Mouse (Mus musculus): Measurements from ENCODE around the gene Morc3. TPM values are rescaled to one million over a fixed set of nuclear protein-coding genes. Genes with fewer than 3 reads are reported as not detected.

The Morc3 gene
- polyA plus RNA-seq, 1 experiment from 2014 or later: 41.9 TPM

DNA sequence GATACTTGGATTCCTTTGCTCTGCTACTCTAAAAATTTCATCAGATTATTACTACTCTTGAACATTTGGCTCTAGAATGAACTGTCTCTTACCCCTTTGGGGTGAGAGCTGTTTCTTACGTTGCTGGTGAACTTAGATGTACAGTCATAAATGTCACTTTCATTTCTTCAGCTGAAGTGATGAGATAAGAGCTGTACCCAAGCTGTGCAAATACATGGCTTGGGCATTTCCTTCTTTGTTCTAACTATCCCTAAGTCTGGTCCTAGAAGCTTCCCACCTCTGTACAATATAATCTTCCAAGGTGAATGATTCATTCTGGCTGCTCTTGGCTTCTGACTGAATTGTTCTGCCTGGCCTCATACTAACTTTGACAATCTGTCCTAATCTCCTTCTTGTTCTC is 7.1 kb downstream of the Morc3 start:
- no peak overlapping the region for H3K9ac ChIP-seq
- 98% methylated on average over 1 of the region's 1 CpGs for WGBS
- H3K27ac ChIP-seq: no peak overlapping the region
- H3K9me3 ChIP-seq (replicated peaks): 0 out of 2 replicates have a peak, but pooled peaks cover 4% of the 10 kb centered on the region
- no peak overlapping the region for H3K4me3 ChIP-seq
- H3K4me2 ChIP-seq: no peak overlapping the region
- no peaks in the 10 kb centered on the region for H3K27me3 ChIP-seq
- no peak for ATAC-seq
- peaks cover 1% of the 10 kb centered on the region; the same call in 1 of the 2 replicates for H3K4me1 ChIP-seq
- peaks cover 7% of the 10 kb centered on the region; the same call in 1 of the 2 replicates for H3K36me3 ChIP-seq (ENCODE audit: poor library complexity, severe bottlenecking)

DNA sequence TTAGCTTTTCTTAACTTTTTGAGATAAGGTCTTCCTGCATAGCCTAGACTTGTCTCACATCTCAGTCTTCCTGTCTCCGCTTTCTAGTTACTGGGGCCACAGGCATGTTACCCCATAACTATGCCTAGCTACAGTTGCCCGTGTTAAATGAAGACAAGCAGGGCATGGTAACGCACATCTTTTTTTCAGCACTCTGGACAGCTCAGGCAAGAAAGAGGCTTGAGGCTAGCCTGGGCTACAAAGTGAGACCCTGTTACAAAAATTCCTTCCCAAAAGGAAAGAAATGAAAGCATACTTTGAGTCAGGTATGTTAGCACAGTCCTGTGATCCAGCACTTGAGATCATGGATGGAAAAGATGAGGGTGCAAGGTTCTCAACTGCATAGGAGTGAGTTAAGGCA is 18.6 kb downstream of the Morc3 start:
- Histone ChIP-seq H3K4me3 (no peak overlapping the region), H3K27me3 (no peaks in the 10 kb centered on the region), H3K27ac (no peak overlapping the region), H3K4me2 (no peak overlapping the region), H3K36me3 (ENCODE audit: poor library complexity, severe bottlenecking) (peaks cover 89% of the 10 kb centered on the region), H3K4me1 (no peaks in the 10 kb centered on the region), H3K9me3 (replicated peaks) (no peaks in the 10 kb centered on the region), H3K9ac (no peak overlapping the region)
- 96% methylated on average over 3 of the region's 3 CpGs for WGBS
- no peak for ATAC-seq

DNA sequence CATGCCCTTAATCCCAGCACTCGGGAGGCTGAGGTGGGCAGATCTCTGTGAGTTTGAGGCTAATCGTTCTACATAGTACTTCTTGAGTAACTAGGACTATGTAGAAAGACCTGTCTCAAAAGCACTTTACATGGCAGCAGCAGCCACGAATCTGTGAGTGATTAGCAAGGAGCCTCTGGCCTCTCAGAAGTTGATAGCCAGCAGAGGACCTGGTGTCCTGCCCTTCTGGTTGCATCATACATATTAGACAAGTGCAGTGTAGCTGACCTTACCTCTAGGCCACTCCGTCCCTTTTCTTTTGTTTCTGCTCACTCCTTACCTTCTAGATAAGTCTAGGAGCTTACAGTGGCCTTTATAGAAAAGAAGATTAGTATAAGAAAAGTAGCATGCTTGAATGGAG is 28.0 kb downstream of the Morc3 start:
- 92% methylated on average over 4 of the region's 4 CpGs for WGBS
- no peaks in the 10 kb centered on the region for H3K4me1 ChIP-seq

DNA sequence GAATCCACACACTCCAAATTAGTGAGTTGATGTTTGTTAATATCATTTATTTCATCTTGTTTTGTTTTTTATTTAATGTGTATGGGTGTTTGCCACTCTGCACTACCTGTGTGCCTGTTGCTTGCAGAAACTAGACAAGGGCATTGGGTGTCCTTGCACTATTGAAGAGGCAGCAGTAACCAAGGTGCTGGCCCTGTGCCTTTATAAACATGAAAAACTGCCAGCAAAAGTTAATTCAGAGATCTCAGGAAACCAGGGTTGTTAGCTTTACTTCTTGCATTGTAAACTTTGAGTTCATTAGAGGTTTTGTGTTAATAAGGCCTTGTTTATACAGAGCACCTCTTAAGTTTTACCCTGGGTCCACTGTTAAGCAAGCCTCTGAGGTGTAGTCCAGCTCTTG is 28.8 kb downstream of the Morc3 start:
- peaks cover 81% of the 10 kb centered on the region for H3K36me3 ChIP-seq (ENCODE audit: poor library complexity, severe bottlenecking)
- no peaks in the 10 kb centered on the region for H3K9me3 ChIP-seq (replicated peaks)
- H3K9ac ChIP-seq: no peak overlapping the region

More for the DNA sequence above, 28.0 kb downstream of the Morc3 start:
- H3K27me3 ChIP-seq: no peaks in the 10 kb centered on the region
- H3K4me3 ChIP-seq: no peak overlapping the region
- ATAC-seq: no peak
- H3K27ac ChIP-seq: no peak overlapping the region
- H3K36me3 ChIP-seq (ENCODE audit: poor library complexity, severe bottlenecking): peaks cover 79% of the 10 kb centered on the region
- H3K4me2 ChIP-seq: no peak overlapping the region
- no peak overlapping the region for H3K9ac ChIP-seq
- no peaks in the 10 kb centered on the region for H3K9me3 ChIP-seq (replicated peaks)

DNA sequence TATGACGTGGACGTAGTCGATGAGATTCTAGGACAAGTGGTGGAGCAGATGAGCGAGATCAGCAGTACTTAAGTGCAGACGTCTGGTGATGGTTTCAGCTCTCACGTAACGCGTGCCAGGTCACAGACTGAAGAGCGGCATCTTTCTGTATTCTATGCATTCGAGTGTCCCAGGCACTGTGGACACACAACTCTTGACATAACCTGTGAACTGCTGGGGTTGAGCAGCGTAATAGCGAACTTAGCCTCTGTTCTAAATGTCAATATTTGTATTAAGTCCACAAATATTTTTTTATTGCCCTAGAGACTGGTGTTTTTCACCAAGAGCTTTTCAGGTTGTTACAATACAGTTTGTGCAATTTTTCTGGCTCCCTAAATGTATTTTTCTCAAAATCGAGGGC is 42.9 kb downstream of the Morc3 start:
- H3K27me3 ChIP-seq: no peaks in the 10 kb centered on the region
- no peak overlapping the region for H3K4me3 ChIP-seq
- no peak overlapping the region for H3K9ac ChIP-seq
- no peaks in the 10 kb centered on the region for H3K9me3 ChIP-seq (replicated peaks)
- H3K27ac ChIP-seq: no peak overlapping the region
- 96% methylated on average over 13 of the region's 13 CpGs for WGBS
- no peak overlapping the region for H3K4me2 ChIP-seq
- H3K36me3 ChIP-seq (ENCODE audit: poor library complexity, severe bottlenecking): peaks cover 74% of the 10 kb centered on the region
- ATAC-seq: no peak
- no peaks in the 10 kb centered on the region for H3K4me1 ChIP-seq

More for the DNA sequence above, 28.8 kb downstream of the Morc3 start:
- Histone ChIP-seq H3K4me1 (no peaks in the 10 kb centered on the region), H3K27me3 (no peaks in the 10 kb centered on the region), H3K4me3 (no peak overlapping the region), H3K27ac (no peak overlapping the region), H3K4me2 (no peak overlapping the region)
- ATAC-seq: no peak

DNA sequence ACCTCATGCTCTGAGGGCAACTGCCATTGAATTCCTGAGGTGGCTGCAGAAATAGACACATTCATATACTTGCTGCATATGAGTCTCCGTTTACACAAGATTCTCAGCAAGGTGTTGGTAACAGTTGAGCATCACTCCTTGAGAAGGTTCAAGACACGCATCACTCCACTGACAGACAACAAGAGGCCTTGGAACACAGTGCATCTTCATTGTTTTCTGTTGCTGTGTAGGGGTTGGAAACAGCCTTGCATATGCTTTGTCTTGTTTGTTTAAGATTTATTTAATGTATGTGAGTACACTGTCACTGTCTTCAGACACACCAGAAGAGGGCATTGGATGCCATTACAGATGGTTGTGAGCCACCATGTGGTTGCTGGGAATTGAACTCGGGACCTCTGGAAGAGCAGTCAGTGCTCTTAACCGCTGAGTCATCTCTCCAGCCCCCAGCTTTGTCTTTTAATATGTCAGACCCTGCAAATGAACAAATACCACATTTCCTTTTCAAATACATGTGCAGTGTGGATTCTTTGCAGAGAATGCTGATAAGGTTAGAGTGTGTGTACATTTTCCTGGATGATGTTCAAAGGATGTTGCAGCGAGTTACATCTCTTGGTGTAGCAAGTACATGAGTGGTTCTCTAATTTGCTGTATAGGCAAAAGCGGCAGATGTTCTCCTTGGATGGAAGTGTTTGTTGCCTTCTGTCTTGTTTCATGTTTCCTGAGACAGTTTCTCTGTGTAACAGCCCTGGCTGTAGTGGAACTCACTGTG is 45.9 kb downstream of the Morc3 start:
- no peak overlapping the region for H3K4me2 ChIP-seq
- no peak for ATAC-seq
- H3K9ac ChIP-seq: no peak overlapping the region
- H3K27me3 ChIP-seq: no peaks in the 10 kb centered on the region
- no peaks in the 10 kb centered on the region for H3K9me3 ChIP-seq (replicated peaks)
- H3K27ac ChIP-seq: peak overlapping the region; percentile 3; the same call in 1 of the 2 replicates
- no peak overlapping the region for H3K4me3 ChIP-seq
- peaks cover 46% of the 10 kb centered on the region for H3K36me3 ChIP-seq (ENCODE audit: poor library complexity, severe bottlenecking)
- 91% methylated on average over 6 of the region's 6 CpGs for WGBS
- no peaks in the 10 kb centered on the region for H3K4me1 ChIP-seq

DNA sequence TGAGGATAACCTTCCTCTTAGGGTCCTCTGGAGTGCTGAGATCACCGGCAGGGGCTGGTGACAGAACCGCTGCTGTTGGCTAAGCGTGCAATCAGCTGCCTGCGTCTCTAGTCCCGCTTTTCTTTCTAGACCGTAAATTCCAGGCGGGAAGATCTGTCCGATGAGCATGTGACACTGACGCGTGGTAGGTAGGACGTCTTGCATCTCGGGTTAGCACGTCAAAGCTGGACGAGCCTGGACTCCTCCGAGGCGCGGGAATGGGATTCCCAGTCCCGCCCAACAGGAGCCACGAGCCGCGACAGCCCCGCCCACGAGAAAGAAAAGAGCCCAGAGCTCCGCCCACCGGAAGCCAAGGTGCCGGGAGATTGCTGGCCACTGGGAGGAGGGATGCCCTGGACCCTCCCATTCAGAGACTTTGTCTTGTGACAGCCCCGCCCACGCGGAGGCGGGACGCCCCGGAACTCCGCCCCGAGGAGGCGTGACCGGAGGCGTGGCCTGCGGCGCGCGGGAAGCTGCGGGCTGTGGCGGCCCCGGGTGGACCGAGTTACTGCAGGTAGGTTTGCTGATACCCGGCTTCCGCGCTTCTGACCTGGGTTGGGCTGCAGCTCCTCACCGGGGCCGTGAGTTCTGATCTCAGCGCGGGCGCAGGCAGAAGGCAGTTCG is 51.6 kb downstream of the Morc3 start, which contains the start of gene Chaf1b:
Chaf1b (plus strand) TSS at position 479 of the 663 bp plus-strand sequence.
- WGBS: under 1% methylated on average over 54 of the region's 54 CpGs
- H3K4me2 ChIP-seq: peak within 1 kb of the TSS; percentile 72
- H3K36me3 ChIP-seq (ENCODE audit: poor library complexity, severe bottlenecking): peaks cover 23% of the 10 kb centered on the region
- H3K9ac ChIP-seq: peak within 1 kb of the TSS; percentile 74
- no peaks in the 10 kb centered on the region for H3K27me3 ChIP-seq
- peak within 1 kb of the TSS; percentile 14; the same call in 1 of the 2 replicates for H3K27ac ChIP-seq
- ATAC-seq: peak; percentile 95
- H3K9me3 ChIP-seq (replicated peaks): no peaks in the 10 kb centered on the region
- H3K4me1 ChIP-seq: peaks cover 19% of the 10 kb centered on the region
- H3K4me3 ChIP-seq: peak within 1 kb of the TSS; percentile 62

DNA sequence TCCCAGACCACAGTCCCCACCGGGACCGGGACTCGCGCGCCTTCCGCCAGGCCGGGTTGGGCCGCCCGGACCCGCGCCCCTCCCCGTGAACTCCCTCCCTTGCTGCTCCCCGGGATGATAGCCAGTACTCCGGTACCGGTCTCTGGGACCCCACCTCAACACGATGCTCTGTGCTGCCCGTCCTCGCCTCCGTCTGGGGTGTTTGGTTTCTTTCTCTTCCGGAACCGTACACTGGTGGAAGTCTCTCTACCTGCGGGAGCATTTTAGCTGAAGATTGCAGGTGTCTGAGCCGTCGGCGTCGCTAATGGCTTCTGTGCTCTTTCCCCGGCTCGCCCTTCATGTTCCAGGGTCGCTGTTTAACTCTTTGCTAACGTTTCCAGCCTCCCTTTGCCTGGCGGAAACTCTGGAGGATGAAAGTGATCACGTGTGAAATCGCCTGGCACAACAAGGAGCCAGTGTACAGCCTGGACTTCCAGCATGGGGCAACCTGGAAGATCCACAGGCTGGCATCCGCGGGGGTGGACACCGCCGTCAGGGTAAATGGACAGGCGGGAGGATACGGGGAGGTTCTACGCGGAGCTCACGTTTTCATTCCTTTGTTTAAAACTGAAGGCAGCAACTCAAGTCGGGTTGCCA is 52.3 kb downstream of the Morc3 start:
- Histone ChIP-seq H3K27ac (no peak overlapping the region), H3K27me3 (no peaks in the 10 kb centered on the region), H3K9me3 (replicated peaks) (no peaks in the 10 kb centered on the region), H3K4me3 (peak overlapping the region; percentile 62), H3K36me3 (ENCODE audit: poor library complexity, severe bottlenecking) (peaks cover 30% of the 10 kb centered on the region), H3K4me1 (peaks cover 19% of the 10 kb centered on the region), H3K4me2 (peak overlapping the region; percentile 72), H3K9ac (peak overlapping the region; percentile 74)
- 1% methylated on average over 43 of the region's 43 CpGs for WGBS
- peak; percentile 20 for ATAC-seq

DNA sequence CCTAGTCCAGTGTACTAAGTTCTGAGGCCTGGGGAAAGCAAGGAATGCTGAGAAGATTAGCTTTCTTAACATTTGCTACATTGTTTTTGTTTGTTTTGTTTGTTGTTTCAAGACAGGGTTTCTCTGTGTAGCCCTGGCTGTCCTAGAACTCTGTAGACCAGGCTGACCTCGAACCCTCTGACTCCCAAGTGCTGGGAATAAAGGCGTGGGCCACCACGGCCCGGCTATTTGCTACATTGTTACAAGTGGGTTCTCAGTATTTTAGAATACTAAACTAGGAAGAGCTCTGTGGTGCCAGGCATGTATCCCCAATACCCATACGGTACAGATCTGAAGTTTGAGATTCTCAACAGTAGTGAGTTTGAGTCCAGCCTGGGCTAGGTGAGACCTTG is 52.8 kb downstream of the Morc3 start:
- H3K9me3 ChIP-seq (replicated peaks): no peaks in the 10 kb centered on the region
- H3K4me3 ChIP-seq: peak overlapping the region; percentile 62
- H3K27me3 ChIP-seq: no peaks in the 10 kb centered on the region
- peaks cover 35% of the 10 kb centered on the region for H3K36me3 ChIP-seq (ENCODE audit: poor library complexity, severe bottlenecking)
- ATAC-seq: no peak
- H3K27ac ChIP-seq: no peak overlapping the region
- peak overlapping the region; percentile 74 for H3K9ac ChIP-seq
- H3K4me1 ChIP-seq: peaks cover 19% of the 10 kb centered on the region
- WGBS: 48% methylated on average over 5 of the region's 5 CpGs
- peak overlapping the region; percentile 72 for H3K4me2 ChIP-seq

DNA sequence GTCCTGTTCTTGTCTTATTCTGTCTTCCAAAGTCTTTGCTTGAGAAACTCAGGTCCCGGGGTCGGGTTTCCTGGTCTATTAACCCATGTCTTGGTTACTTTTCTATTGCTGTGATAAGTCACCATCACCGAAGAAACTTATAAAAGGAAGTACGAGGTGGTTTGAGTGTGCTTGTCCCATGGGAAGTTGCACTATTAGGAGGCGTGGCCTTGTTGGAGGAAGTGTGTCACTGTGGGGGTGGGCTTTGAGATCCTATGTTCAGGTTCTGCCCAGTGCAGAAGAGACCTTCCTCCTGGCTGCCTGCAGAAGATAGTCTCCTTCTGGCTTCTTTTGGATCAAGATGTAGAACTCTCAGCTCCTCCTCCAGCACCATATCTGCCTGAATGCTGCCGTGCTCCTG is 56.6 kb downstream of the Morc3 start:
- no peak overlapping the region for H3K4me2 ChIP-seq
- no peaks in the 10 kb centered on the region for H3K9me3 ChIP-seq (replicated peaks)
- H3K36me3 ChIP-seq (ENCODE audit: poor library complexity, severe bottlenecking): peaks cover 72% of the 10 kb centered on the region
- H3K9ac ChIP-seq: no peak overlapping the region
- ATAC-seq: no peak
- no peak overlapping the region for H3K27ac ChIP-seq
- WGBS: 96% methylated on average over 6 of the region's 6 CpGs
- peaks cover 15% of the 10 kb centered on the region for H3K4me1 ChIP-seq
- H3K4me3 ChIP-seq: no peak overlapping the region
- H3K27me3 ChIP-seq: no peaks in the 10 kb centered on the region

DNA sequence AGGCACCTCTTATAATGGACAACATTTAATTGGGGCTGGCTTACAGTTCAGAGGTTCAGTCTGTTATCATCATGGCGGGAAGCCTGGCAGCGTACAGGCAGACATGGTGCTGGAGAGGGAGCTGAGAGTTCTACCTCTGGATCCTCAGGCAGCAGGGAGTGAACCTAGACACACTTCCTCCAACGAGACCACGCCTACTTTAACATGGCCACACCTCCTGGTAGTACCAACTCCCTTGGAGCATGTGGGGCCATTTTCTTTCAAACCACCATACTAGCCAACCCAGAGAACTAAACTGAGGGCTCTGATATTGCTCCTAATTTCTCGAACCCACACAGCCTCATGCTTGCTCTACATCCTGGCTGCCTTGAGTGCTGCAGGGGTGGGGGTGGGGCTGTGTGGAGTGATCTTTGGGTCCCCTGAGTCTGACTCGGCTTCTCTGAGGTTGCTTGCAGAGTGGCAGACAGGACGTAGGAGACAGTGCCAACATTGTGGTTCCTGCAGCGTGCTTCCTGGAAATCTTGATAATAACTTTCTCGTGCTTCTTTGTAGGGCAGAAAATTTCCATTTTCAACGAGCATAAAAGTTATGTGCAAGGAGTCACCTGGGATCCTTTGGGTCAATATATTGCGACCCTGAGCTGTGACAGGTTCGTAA is 59.2 kb downstream of the Morc3 start:
- Histone ChIP-seq H3K27me3 (no peaks in the 10 kb centered on the region), H3K4me3 (no peak overlapping the region), H3K4me1 (no peaks in the 10 kb centered on the region), H3K9me3 (replicated peaks) (no peaks in the 10 kb centered on the region), H3K4me2 (no peak overlapping the region), H3K27ac (no peak overlapping the region), H3K9ac (no peak overlapping the region), H3K36me3 (ENCODE audit: poor library complexity, severe bottlenecking) (peaks cover 98% of the 10 kb centered on the region)
- no peak for ATAC-seq
- 91% methylated on average over 12 of the region's 12 CpGs for WGBS

DNA sequence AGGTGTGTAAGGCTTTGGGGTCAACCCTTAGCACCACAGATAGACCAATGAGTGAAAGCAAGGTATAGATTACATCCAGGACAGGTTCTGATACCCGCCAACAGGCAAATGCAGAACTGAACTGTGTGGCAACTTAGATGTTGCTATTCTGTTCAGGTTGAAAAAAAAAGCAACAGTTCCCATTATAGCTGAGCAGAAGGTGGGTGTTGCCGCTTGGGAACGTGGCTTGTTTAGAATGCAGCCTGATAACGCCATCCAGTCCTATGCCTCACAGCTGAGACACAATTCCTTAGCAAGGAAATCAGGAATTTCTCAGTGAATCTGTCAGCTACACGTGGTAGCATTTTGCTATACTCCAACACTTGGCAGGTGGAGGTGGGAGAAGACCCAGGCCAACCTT is 61.4 kb downstream of the Morc3 start:
- Histone ChIP-seq H3K9ac (no peak overlapping the region), H3K9me3 (replicated peaks) (no peaks in the 10 kb centered on the region), H3K4me2 (no peak overlapping the region), H3K4me3 (no peak overlapping the region), H3K36me3 (ENCODE audit: poor library complexity, severe bottlenecking) (peaks cover 81% of the 10 kb centered on the region), H3K27ac (no peak overlapping the region), H3K27me3 (no peaks in the 10 kb centered on the region), H3K4me1 (no peaks in the 10 kb centered on the region)
- 87% methylated on average over 5 of the region's 5 CpGs for WGBS
- no peak for ATAC-seq
